Mouse (Mus musculus) CH12F3 (cell line): ENCODE data around the gene Timp1.

Experiments
- in situ Hi-C: fragments of 300-500 bp; cut with MboI; formaldehyde crosslinking; loops from 2 replicates; pipeline ENCODE4 v1.14.3; 2020; ENCODE audit warnings: low sequenced_read_pairs

Gene Timp1

DNA sequence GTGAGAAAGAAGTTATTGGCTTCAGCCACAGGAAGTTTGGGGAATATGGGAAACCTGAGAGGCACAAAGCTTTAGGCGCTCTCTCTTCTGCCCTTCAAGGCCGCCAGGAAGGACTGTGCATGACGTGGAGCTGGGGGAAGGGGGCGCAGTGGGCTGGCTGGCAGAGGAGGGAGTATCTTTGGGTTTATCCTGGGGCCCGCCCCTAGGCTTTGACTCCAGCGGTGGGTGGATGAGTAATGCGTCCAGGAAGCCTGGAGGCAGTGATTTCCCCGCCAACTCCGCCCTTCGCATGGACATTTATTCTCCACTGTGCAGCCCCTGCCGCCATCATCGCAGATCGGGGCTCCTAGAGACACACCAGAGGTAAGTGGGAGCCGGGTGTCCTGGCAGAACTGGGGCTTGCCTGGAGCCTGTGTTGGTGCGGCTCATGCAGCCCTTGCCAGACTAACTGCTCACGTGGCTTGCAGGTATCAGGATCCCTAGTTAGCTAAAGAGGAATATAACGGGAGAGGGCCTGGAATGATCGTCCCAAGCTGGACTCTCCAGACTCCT lies at the start of gene Timp1:
TSS of gene Timp1 (plus strand) at position 205 of the 552 bp plus-strand sequence.
- in situ Hi-C loops: no loop called here

DNA sequence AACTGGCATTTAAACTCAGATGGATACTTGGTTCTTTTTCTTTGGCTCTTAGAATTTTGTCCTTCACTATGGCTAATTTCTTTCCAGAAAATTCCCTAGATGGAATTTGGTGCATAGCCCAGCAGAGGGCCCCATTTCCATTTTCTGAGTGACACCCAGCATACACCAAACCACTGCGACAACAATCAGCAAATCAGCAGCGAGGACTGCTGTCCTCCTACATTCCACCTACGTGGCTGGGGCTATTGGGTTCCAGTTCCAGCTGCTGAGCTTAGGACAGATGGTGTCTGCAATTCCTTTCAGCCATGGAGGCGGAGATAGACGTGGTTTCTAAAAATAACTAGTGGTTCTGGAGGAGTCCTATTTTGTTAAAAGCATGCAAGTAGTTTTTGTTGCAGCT lies 41.0 kb upstream of the Timp1 start:
- in situ Hi-C loops: loop anchor here (25.0 kb wide), 1 partner anchor 108 kb away; the partner anchor contains the start of gene Cfp

DNA sequence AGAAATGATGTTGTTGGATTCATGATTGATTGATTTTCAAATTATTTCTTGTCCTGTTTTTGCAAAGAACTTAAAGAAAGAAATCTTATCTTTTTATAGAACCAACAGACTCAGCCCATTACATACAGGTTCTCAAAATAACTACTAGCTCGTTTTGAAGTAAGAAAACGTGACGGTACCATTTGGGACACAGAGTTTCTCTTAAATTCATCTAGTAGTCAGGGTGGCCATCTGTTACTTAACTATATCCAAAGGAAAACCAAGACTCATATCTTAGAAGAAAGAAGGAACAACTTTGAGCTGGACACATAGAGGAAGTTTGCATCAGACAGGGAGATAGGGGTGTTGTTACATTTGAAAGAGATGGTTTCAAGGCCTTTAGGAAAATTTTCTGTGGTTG lies 22.7 kb upstream of the Timp1 start:
- in situ Hi-C loops: loop anchor here (25.0 kb wide), 1 partner anchor 90 kb away; the partner anchor contains the start of gene Cfp

DNA sequence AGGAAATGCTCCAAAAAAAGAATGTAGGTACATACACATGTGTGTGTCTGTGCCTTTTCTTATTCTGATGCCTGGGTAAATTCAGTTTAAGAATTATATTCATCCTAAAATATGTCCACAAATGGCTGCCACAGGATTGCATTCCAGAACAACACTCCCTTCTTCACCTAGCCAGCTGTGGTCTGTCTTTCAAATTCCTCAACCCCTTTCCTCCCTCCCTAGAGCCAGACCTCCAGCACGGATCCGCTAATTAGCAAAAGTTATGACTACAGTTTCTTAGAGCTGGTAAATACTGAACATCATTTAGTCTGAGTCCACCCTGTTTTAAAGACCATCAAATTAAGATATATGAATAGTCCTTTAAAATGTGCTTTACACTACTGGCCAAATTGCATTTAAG lies 22.1 kb upstream of the Timp1 start:
- in situ Hi-C loops: loop anchor here (25.0 kb wide), 1 partner anchor 89 kb away; the partner anchor contains the start of gene Cfp

DNA sequence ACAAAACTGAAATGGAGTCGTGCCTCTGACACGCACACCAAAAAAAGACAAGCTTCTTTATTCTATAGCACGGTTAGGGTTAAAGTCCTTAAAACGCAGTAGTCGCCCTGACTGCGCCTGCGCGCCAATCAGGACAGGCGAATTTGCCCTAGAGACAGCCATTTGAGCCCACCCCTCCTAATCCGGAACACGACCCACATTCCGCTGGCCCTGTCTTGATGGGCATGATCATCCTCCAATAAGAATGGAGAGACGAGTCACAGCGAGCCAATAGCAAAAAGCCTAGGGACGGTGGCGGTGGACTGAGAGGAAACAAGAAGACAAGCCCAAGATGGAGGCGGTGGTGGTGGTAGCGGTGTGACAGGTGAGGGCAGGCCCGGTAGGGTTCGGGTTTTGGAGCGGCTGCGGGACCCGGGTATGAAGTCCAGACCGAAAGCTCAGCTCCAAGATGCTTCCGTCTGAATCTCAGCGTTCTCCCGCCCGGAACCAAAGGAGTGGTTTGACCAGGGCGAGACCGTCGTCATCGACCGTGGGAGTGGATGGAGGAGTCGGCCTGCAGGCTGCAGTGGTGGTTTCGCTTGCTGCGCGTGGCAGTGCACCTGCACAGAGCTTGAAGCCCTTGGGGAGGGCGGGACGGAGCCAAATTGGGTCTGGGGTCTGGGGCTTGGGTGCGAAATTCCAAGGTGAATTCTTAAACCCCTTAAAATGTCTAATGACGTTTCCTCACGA lies 21.5 kb upstream of the Timp1 start:
- in situ Hi-C loops: loop anchor here (25.0 kb wide), 1 partner anchor 89 kb away; the partner anchor contains the start of gene Cfp

GRCm38 (mm10) chrX:20853794-20854193 lies 16.2 kb upstream of the Timp1 start:
- in situ Hi-C loops: no loop called here

DNA sequence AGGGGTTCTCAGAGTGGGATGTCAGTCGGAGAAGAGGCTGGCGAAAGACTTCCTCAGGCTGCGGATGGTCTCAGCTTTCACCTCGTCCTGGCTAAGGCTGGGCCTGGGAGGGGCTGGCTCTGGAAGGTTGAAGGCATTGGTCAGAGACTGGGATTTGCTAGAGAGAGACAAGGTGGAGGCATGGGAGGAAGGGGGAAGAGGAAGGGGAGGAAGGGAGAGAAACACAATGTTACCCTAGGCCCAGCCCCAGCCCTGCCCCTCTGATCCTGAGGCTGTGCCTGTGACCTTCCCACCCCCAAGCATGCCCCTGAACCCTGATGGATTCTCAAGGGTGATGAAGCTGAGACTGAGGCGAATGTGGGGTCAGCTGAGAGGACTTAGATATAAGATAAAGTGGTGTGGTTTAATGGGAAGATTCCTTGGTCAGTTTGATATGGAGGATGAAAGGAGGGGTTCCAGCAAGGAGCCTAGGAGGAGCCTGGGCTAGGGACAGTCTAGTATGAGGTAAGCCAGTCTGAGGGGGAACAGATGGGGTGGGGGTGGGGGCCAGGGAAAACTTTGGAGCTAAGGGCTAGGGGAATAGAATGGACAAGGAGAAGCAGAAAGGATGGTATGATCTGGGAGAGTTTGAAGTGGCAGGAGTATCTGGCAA lies 8.4 kb upstream of the Timp1 start:
- in situ Hi-C loops: no loop called here

GRCm38 (mm10) chrX:20862105-20863065 lies 7.6 kb upstream of the Timp1 start:
- in situ Hi-C loops: no loop called here

DNA sequence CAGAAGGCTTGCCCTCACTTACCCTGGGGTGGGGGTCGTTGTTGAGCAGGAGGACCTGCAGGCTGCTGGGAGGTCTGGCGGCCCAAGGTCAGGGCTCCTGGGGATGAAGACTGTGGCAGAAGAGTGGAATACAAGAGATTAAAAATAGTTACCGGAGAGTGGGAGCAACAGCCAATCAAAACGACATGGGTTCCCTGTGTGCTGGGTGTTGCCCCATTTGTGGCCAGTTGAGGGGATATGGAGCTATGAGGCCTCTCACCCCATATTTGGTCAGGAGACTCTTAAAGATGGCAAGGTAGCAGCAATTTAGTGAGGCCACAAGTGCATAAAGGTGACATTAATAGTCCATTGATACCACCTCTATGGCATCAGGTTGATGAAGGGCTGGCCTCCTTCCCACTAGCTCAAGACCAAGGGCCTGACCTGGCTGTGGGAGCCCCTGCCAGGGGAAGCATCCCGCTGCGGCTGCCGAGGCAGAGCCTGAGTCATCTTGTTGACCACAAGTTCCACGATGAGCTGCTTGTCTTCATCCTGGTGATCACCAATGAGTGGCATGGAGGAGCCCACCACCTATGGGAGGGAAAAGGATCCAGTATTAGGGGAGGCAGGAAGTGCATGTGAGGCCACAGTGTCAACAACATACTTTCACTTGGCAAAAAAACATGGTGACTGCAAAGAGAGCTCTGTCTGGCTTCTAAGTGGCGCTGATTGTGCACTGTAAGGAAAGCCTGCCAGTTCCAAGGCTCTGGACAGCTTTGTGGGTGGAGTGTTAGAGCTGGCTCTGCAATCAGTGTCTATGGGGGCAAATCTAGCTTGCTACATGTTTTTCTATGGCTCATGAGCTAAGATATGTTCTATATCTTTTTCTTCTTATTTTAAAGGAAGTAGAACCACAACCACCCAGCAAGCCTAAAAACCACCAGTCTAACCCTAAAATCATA lies 6.5 kb upstream of the Timp1 start:
- in situ Hi-C loops: no loop called here

DNA sequence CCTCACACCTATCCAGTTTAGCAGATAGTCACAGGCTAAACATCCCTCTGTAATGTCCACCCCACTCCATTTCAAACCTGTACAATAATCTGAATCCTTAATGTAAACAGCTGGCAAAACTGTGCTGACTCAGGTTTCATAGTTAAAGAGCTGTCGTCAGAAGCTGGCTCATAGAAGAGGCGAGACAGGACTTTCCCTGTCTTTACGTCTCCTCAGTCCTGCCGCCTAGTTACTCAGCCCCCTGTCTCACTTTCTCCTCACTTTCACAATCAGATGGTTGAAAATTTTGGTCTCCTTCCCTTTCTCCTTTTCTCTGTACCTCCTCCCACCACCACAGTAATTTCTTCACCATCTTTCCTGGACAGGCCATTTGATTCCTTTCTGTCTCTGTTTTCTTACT lies 1.9 kb upstream of the Timp1 start:
- in situ Hi-C loops: no loop called here

DNA sequence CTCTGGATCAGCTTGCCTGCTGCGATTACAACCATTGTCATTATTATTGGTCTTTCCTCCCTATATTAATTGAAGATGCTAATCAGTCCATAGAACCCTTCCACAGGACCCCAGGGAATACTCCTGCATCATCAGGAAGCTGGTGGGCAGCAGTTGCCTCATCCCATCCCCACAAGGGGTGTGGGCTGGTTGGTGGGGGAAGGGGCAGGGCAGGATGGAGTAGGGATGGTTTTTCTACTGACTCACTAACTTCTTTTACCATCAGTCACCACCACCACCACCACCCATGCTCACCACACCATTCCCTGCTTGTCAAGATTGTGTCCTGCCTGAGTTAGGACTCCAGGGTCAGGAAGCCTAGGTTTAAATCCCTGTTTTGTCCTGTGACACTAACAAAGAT lies 763 bp upstream of the Timp1 start:
- in situ Hi-C loops: no loop called here

DNA sequence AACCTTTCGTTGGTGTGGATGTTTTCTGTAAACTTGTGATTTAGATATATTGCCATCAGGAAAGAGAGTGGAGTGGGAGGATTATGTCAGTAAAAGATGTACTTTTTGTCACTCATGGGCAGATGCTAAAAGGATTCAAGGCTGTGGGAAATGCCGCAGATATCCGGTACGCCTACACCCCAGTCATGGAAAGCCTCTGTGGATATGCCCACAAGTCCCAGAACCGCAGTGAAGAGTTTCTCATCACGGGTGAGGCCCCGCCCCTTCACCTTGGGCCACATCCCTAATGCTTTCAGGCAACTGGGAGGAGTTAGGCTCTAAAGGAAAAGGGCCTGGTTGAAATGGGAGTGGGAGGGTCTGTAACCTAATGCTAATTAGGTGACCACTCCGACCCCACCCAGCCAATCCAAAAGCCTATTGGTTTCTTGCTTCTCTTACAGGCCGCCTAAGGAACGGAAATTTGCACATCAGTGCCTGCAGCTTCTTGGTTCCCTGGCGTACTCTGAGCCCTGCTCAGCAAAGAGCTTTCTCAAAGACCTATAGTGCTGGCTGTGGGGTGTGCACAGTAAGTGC lies 3.0 kb downstream of the Timp1 start:
- in situ Hi-C loops: no loop called here

DNA sequence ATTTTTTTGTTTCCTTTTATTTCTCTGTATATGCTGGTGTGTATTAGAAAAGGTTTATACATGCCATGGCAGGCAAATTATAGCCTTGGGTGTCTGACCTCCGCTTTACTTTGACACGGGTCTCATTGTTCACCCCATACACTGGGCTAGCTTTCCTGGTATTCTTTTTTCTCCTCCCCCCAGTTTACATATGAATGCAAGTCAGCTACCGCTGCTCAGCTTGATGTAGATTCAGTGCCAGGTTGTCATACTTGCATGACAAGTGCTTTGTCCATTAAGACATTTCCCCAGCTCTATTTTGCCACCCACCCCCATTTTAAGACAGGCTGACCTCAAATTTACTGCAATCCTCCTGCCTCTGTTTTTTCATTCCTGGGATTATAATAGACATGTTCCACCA lies 5.3 kb downstream of the Timp1 start:
- in situ Hi-C loops: no loop called here

DNA sequence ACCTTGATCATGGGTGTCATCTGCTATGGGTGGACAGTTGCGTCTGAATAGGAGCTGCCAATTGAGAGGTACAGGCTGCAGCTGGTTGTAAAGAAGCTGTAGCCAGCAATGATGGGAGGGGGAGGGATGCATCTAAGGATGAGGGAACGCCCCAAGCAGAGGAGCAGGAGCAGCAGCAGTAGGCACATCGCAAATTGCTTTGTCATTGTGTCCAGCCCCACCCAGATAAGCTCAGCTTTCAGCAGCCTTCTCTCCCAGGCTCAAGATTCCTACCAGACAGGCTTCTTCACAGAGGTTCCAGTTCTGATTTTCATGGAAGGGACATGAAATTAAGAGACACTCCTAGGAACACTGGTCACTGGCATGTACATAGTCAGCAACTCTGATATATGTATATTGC lies 40.1 kb downstream of the Timp1 start:
- in situ Hi-C loops: no loop called here

DNA sequence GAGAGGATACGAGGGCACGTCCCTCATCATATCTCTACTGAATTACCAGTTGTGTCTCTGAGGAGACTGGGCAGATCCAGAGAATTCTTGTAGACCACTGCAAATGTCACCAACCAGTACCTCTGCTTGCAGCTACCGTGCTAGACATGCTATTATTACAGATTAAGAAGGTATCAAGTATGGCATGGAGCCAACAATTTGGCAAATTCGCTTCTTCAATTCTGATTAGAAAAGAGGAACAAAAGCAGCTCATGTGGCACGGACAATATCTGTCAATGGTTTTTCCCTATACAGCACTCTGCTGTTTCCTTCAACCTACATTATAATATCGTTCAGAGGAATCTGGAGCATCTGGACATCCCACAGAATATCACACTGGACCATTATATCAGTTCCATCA lies 43.8 kb downstream of the Timp1 start:
- in situ Hi-C loops: no loop called here

DNA sequence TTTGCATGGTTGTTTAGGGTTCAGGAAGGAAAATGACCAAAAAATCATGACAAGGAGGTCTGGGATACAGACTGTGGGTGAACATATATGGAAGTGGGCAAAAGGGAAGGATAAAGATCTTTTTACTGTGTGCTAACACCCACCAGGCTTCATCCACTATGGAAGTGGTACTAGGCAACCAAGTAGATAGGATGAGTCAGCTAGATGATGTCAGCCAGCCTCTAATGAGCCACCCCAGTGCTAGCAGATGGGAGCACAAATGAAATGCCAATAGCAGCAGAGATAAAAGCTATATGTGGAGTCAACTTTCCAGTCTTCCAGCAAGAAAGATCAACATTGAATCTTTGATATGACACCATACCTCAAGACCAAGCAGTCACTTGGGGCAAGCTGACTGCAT lies 45.1 kb downstream of the Timp1 start:
- in situ Hi-C loops: no loop called here

DNA sequence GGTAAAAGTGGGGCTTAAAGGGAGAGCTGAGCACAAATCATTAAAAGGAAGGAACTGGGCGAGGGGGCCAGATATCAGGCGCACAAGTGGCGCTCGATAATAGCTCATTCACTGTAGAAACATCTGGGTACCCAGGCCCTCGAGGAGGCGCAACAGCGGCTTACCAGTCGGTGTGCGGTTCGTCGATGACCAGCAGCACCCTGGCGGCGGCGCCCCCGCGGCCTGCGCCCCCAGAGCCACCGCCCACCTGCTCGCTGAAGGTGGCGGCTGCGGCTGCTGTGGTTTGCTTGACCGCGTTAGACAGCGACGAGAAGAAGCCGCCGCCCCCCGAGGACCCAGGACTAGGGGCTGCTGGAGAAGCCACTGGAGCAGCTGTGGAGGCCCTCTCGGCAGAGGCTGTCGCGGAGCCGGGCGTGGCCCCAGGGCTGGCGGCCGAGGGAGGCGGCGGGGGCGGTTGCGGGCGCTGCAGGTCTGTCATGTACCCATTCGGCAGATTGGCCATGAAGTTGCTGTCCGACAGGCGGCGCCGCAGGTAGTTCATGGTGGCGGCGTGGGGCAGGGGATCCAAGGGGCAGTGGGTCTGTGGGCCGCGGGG lies 50.4 kb downstream of the Timp1 start:
- in situ Hi-C loops: no loop called here

GRCm38 (mm10) chrX:20920844-20921364 lies 50.9 kb downstream of the Timp1 start, which contains the start of gene Syn1:
Gene Syn1, minus strand, starts transcription at chrX:20921004.
- in situ Hi-C loops: no loop called here

GRCm38 (mm10) chrX:20921366-20921765 lies 51.4 kb downstream of the Timp1 start:
- in situ Hi-C loops: no loop called here
